Mouse (Mus musculus): ENCODE results near the gene Zscan29. TPM values are rescaled to one million over a fixed set of nuclear protein-coding genes. Genes with fewer than 3 reads are reported as not detected.

The Zscan29 gene
- 27.5 and 28.5 TPM in 2 replicates for polyA plus RNA-seq (2012; ENCODE audit: insufficient read depth, insufficient read length, missing spikeins)

GRCm38 (mm10) chr2:121170980-121171742, at the start of gene Zscan29:
Zscan29 (minus strand) TSS chr2:121171125.
- TF ChIP-seq POLR2A (IDR thresholded peaks at IDR 0.05; ENCODE audit: borderline replicate concordance, low read depth, low read length) (no peak), CTCF (IDR thresholded peaks at IDR 0.05; ENCODE audit: low read depth, low read length) (no peak)
- H3K27ac ChIP-seq (ENCODE audit: insufficient read depth, low read depth, low read length), result peak within 1 kb of the TSS; percentile 80

GRCm38 (mm10) chr2:121219994-121220393, 49.1 kb upstream of the Zscan29 start:
- Histone ChIP-seq H3K4me1 (ENCODE audit: control insufficient read depth, insufficient read depth, low read length) (no peaks in the 10 kb centered on the region), H3K4me3 (ENCODE audit: insufficient read depth, low read length) (no peak overlapping the region), H3K27ac (ENCODE audit: insufficient read depth, low read depth, low read length) (no peak overlapping the region)
- TF ChIP-seq CTCF (IDR thresholded peaks at IDR 0.05; ENCODE audit: low read depth, low read length) (no peak), POLR2A (IDR thresholded peaks at IDR 0.05; ENCODE audit: borderline replicate concordance, low read depth, low read length) (no peak)

More at GRCm38 (mm10) chr2:121170980-121171742, at the start of gene Zscan29:
- Histone ChIP-seq H3K4me3 (ENCODE audit: insufficient read depth, low read length) (peak within 1 kb of the TSS; percentile 71), H3K4me1 (ENCODE audit: control insufficient read depth, insufficient read depth, low read length) (peaks cover 13% of the 10 kb centered on the region)

- no peaks in the 10 kb centered on the region for H3K4me1 ChIP-seq (ENCODE audit: control insufficient read depth, insufficient read depth, low read length)
- H3K4me3 ChIP-seq (ENCODE audit: insufficient read depth, low read length), result no peak overlapping the region
- TF ChIP-seq CTCF (IDR thresholded peaks at IDR 0.05; ENCODE audit: low read depth, low read length) (no peak), POLR2A (IDR thresholded peaks at IDR 0.05; ENCODE audit: borderline replicate concordance, low read depth, low read length) (no peak)
- H3K27ac ChIP-seq (ENCODE audit: insufficient read depth, low read depth, low read length), result no peak overlapping the region
These were observed 48.3 kb upstream of the Zscan29 start for GRCm38 (mm10) chr2:121219177-121219576.

DNA sequence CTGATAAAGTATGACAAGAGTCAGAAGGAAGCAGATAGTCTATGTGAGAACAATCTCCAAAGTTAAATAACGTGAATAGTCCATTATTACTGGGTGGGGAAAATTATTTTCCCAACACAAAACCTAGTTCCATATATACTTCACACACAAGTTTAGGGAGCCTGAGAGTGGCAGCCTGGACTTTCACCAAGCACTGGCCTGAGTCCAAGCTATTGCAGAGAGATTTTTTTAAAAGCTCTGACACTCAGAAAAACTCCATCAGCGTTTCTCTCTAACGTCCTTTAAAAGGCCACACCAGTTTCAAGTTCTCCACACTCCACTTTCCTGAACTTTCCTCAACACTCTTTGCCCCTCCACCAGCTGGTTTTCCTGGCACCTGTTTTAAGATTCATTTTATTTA, 43.6 kb upstream of the Zscan29 start:
- no peak overlapping the region for H3K4me3 ChIP-seq (ENCODE audit: insufficient read depth, low read length)
- no peaks in the 10 kb centered on the region for H3K4me1 ChIP-seq (ENCODE audit: control insufficient read depth, insufficient read depth, low read length)
- TF ChIP-seq POLR2A (IDR thresholded peaks at IDR 0.05; ENCODE audit: borderline replicate concordance, low read depth, low read length) (no peak), CTCF (IDR thresholded peaks at IDR 0.05; ENCODE audit: low read depth, low read length) (no peak)
- H3K27ac ChIP-seq (ENCODE audit: insufficient read depth, low read depth, low read length), result no peak overlapping the region

GRCm38 (mm10) chr2:121206541-121206940, 35.6 kb upstream of the Zscan29 start:
- no peak for TF ChIP-seq CTCF (IDR thresholded peaks at IDR 0.05; ENCODE audit: low read depth, low read length)
- no peak for TF ChIP-seq POLR2A (IDR thresholded peaks at IDR 0.05; ENCODE audit: borderline replicate concordance, low read depth, low read length)
- H3K4me3 ChIP-seq (ENCODE audit: insufficient read depth, low read length), result no peak overlapping the region
- H3K27ac ChIP-seq (ENCODE audit: insufficient read depth, low read depth, low read length), result no peak overlapping the region
- no peaks in the 10 kb centered on the region for H3K4me1 ChIP-seq (ENCODE audit: control insufficient read depth, insufficient read depth, low read length)

DNA sequence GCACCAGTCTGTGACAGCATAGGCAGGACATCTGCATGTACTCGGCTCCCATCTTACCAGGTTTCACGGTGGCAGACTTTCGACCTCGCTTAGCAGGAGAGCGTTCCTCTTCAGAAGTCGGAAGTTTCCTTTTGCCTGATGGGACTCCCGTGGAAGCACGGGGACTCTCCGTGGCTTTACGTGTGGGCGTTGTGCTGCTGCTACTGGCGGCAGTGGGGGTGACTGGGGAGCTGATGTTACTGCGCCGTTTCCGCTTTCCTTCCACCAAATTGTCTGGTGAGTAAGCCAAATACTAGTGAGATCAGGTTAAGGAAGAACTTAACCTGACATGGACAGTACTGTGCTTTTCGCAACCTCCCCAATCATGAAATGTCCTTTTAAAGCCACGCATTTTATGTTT, 33.4 kb upstream of the Zscan29 start:
- Histone ChIP-seq H3K27ac (ENCODE audit: insufficient read depth, low read depth, low read length) (no peak overlapping the region), H3K4me1 (ENCODE audit: control insufficient read depth, insufficient read depth, low read length) (no peaks in the 10 kb centered on the region), H3K4me3 (ENCODE audit: insufficient read depth, low read length) (no peak overlapping the region)
- TF ChIP-seq CTCF (IDR thresholded peaks at IDR 0.05; ENCODE audit: low read depth, low read length) (no peak), POLR2A (IDR thresholded peaks at IDR 0.05; ENCODE audit: borderline replicate concordance, low read depth, low read length) (no peak)

DNA sequence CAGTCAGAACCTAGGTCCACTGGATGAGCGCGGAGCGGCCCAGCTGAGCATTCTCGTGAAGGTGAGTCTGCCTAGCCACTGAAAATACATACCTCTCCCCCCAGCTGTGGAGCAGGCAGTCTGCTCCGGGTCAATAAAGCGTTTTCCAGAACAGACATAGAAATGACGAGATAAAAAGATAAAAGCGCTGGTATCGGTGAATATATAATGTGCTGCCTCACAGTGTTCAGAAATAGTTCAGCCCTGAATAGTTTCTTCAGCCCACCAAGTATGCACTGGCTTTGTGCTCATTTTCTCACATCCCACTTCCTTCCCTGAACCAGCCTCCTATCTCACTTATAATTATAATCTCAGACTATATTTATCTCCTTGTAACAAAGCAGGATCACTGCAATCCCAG, 24.5 kb upstream of the Zscan29 start:
- Histone ChIP-seq H3K4me1 (ENCODE audit: control insufficient read depth, insufficient read depth, low read length) (no peaks in the 10 kb centered on the region), H3K4me3 (ENCODE audit: insufficient read depth, low read length) (no peak overlapping the region)
- TF ChIP-seq CTCF (IDR thresholded peaks at IDR 0.05; ENCODE audit: low read depth, low read length) (no peak), POLR2A (IDR thresholded peaks at IDR 0.05; ENCODE audit: borderline replicate concordance, low read depth, low read length) (no peak)

DNA sequence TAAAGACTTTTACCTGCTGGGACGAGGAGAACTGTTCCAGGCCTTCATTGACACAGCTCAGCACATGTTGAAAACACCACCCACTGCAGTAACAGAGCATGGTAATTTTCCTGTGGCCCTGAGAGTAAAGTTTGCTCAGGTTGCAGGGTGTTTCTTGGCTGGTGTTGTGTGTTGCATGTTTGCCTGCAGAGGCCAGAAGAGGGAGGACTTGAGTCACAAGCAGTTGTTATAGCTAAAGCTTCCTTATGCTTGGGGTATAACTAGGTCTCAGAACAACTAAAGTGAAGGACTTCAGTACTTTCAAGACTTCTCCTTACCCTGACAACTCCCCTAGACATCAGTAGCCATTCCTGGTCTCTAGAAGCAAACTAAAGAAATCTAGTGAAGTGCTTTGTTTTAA, 17.6 kb upstream of the Zscan29 start:
- Histone ChIP-seq H3K4me3 (ENCODE audit: insufficient read depth, low read length) (no peak overlapping the region), H3K27ac (ENCODE audit: insufficient read depth, low read depth, low read length) (no peak overlapping the region), H3K4me1 (ENCODE audit: control insufficient read depth, insufficient read depth, low read length) (no peaks in the 10 kb centered on the region)
- TF ChIP-seq POLR2A (IDR thresholded peaks at IDR 0.05; ENCODE audit: borderline replicate concordance, low read depth, low read length), result no peak
- no peak for TF ChIP-seq CTCF (IDR thresholded peaks at IDR 0.05; ENCODE audit: low read depth, low read length)

More for the DNA sequence above, 24.5 kb upstream of the Zscan29 start:
- H3K27ac ChIP-seq (ENCODE audit: insufficient read depth, low read depth, low read length), result no peak overlapping the region

DNA sequence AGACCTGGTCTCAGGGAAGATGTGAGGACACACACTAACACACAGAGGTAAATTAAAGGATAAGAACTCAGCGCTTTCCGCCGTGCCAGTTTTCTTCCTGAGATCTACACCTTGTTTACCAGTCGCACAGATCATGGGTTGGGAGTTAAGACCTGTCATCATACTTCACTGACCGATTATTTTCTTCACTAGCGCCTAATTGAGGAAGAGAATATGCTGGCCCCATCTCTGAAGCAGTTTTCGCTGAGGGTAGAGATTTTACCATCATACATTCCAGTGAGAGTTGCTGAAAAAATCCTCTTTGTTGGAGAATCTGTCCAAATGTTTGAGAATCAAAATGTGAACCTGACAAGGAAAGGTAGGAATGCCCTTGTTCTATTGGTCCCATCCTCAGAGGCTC, 13.2 kb upstream of the Zscan29 start:
- H3K4me3 ChIP-seq (ENCODE audit: insufficient read depth, low read length), result no peak overlapping the region
- TF ChIP-seq CTCF (IDR thresholded peaks at IDR 0.05; ENCODE audit: low read depth, low read length), result no peak
- no peak for TF ChIP-seq POLR2A (IDR thresholded peaks at IDR 0.05; ENCODE audit: borderline replicate concordance, low read depth, low read length)
- peaks cover 11% of the 10 kb centered on the region for H3K4me1 ChIP-seq (ENCODE audit: control insufficient read depth, insufficient read depth, low read length)
- H3K27ac ChIP-seq (ENCODE audit: insufficient read depth, low read depth, low read length), result no peak overlapping the region

- Histone ChIP-seq H3K27ac (ENCODE audit: insufficient read depth, low read depth, low read length) (no peak overlapping the region), H3K4me1 (ENCODE audit: control insufficient read depth, insufficient read depth, low read length) (peaks cover 15% of the 10 kb centered on the region), H3K4me3 (ENCODE audit: insufficient read depth, low read length) (no peak overlapping the region)
- no peak for TF ChIP-seq CTCF (IDR thresholded peaks at IDR 0.05; ENCODE audit: low read depth, low read length)
- TF ChIP-seq POLR2A (IDR thresholded peaks at IDR 0.05; ENCODE audit: borderline replicate concordance, low read depth, low read length), result no peak
These were observed 12.5 kb upstream of the Zscan29 start for GRCm38 (mm10) chr2:121183431-121183830.

Measured in bone marrow macrophage, adult 2 months (primary cell).